Mouse (Mus musculus): ENCODE measurements at regions not wholly inside any gene's neighbourhood (a gene's known extent, or its start where the extent isn't known, plus 50 kb on each side); places are given as distances from the start of the nearest gene placed in this dataset.
A peak's percentile ranks its signal among the peaks of the same experiment; 100 is the strongest.

GRCm38 (mm10) chr13:99100430-99101409, 83.9 kb upstream of the Zfp366 start (continued):
- TF ChIP-seq USF1 (IDR thresholded peaks at IDR 0.05; ENCODE audit: low read depth, low read length), result no peak
- no peak for TF ChIP-seq MAZ (IDR thresholded peaks at IDR 0.05; ENCODE audit: low read depth, low read length)
- 0 out of 2 replicates have a peak, but pooled peaks have one; percentile 57 for TF ChIP-seq MEF2A (IDR thresholded peaks at IDR 0.05; ENCODE audit: borderline replicate concordance, low read depth, low read length)
- no peak for TF ChIP-seq TBP (conservative IDR thresholded peaks at IDR 0.05; ENCODE audit: low read depth, low read length)
- no peak for TF ChIP-seq KAT2A (IDR thresholded peaks at IDR 0.05; ENCODE audit: insufficient replicate concordance, low read length)
- TF ChIP-seq MAX (IDR thresholded peaks at IDR 0.05; ENCODE audit: low read length), result no peak

GRCm38 (mm10) chr13:99099794-99100429, 84.7 kb upstream of the Zfp366 start:
- Histone ChIP-seq H3K79me2 (replicated peaks; ENCODE audit: control insufficient read depth, extremely low read depth, insufficient read depth, poor library complexity, severe bottlenecking) (no peaks in the 10 kb centered on the region), H3K4me2 (ENCODE audit: insufficient read depth, low read depth, poor library complexity, severe bottlenecking) (peak overlapping the region; percentile 84), H3K27me3 (replicated peaks) (no peaks in the 10 kb centered on the region), H3K27ac (ENCODE audit: insufficient read depth, low read depth) (no peak overlapping the region), H3K4me1 (ENCODE audit: control insufficient read depth in 1 of 2, insufficient read depth in 2 of 2) (peaks cover 12 to 22% of the 10 kb centered on the region in 2 experiments), H3K9ac (ENCODE audit: insufficient read depth, low read depth) (no peak overlapping the region), H3K9me3 (replicated peaks; ENCODE audit: low read length) (no peaks in the 10 kb centered on the region), H3K4me3 (replicated peaks in 1 of 3; ENCODE audit: low read depth in 2 of 3, low read length in 2 of 3, poor library complexity in 1 of 3) (peak overlapping the region in 1 of 3 experiments; percentile 23), H3K36me3 (replicated peaks in 1 of 2; ENCODE audit: control insufficient read depth in 1 of 2, insufficient read depth in 1 of 2, low read length in 1 of 2) (no peaks in the 10 kb centered on the region)
- peak; percentile 39 for DNase-seq (ENCODE audit: extremely low read depth)
- TF ChIP-seq MAX (IDR thresholded peaks at IDR 0.05; ENCODE audit: low read length) (no peak), NRF1 (IDR thresholded peaks at IDR 0.05; ENCODE audit: low read depth, low read length) (no peak), USF2 (conservative IDR thresholded peaks at IDR 0.05; ENCODE audit: low read depth, low read length) (peak; percentile 40; the same call in 1 of the 2 replicates), CHD2 (IDR thresholded peaks at IDR 0.05; ENCODE audit: low read length) (no peak), POLR2A (IDR thresholded peaks at IDR 0.05; ENCODE audit: low read depth, low read length) (no peak), EP300 (IDR thresholded peaks at IDR 0.05; ENCODE audit: low read length) (0 out of 2 replicates have a peak, but pooled peaks have one; percentile 22)
- in situ Hi-C loops (cut with MboI; ENCODE audit: low pct_ligation_motif_present, low pct_unique_long_range_greater_than_20kb, low sequenced_read_pairs), result loop anchor here (10.0 kb wide), 1 partner anchor 225 kb away; no protein-coding TSS in a partner anchor
- dilution Hi-C loops (cut with MboI; ENCODE audit: extremely low pct_ligation_motif_present, extremely low pct_unique_long_range_greater_than_20kb, low sequenced_read_pairs), result no loop called here

GRCm38 (mm10) chr13:99099226-99099625, 85.4 kb upstream of the Zfp366 start:
- H3K4me3 ChIP-seq (replicated peaks in 1 of 3; ENCODE audit: low read depth in 2 of 3, low read length in 2 of 3, poor library complexity in 1 of 3), result no peak overlapping the region
- peak; percentile 16 for DNase-seq (ENCODE audit: extremely low read depth)
- H3K27me3 ChIP-seq (replicated peaks), result no peaks in the 10 kb centered on the region
- no peak overlapping the region for H3K4me2 ChIP-seq (ENCODE audit: insufficient read depth, low read depth, poor library complexity, severe bottlenecking)
- no peaks in the 10 kb centered on the region for H3K36me3 ChIP-seq (replicated peaks in 1 of 2; ENCODE audit: control insufficient read depth in 1 of 2, insufficient read depth in 1 of 2, low read length in 1 of 2)
- H3K79me2 ChIP-seq (replicated peaks; ENCODE audit: control insufficient read depth, extremely low read depth, insufficient read depth, poor library complexity, severe bottlenecking), result no peaks in the 10 kb centered on the region
- dilution Hi-C loops (cut with MboI; ENCODE audit: extremely low pct_ligation_motif_present, extremely low pct_unique_long_range_greater_than_20kb, low sequenced_read_pairs), result no loop called here
- in situ Hi-C loops (cut with MboI; ENCODE audit: low pct_ligation_motif_present, low pct_unique_long_range_greater_than_20kb, low sequenced_read_pairs), result loop anchor here (10.0 kb wide), 1 partner anchor 224 kb away; no protein-coding TSS in a partner anchor
- no peak for TF ChIP-seq JUND (conservative IDR thresholded peaks at IDR 0.05; ENCODE audit: low read depth, low read length)
- TF ChIP-seq BHLHE40 (IDR thresholded peaks at IDR 0.05; ENCODE audit: low read depth, low read length), result no peak
- no peak for TF ChIP-seq MAFK (IDR thresholded peaks at IDR 0.05; ENCODE audit: insufficient replicate concordance, low read length)
- TF ChIP-seq MXI1 (IDR thresholded peaks at IDR 0.05; ENCODE audit: low read depth, low read length), result no peak
- TF ChIP-seq MYC (IDR thresholded peaks at IDR 0.05; ENCODE audit: low read depth, low read length), result no peak
- no peak for TF ChIP-seq UBTF (IDR thresholded peaks at IDR 0.05; ENCODE audit: low read depth, low read length)
- no peak for TF ChIP-seq POLR2AphosphoS2 (IDR thresholded peaks at IDR 0.05; ENCODE audit: low read depth, low read length)
- TF ChIP-seq IRF4 (IDR thresholded peaks at IDR 0.05; ENCODE audit: low read depth, low read length), result no peak
- TF ChIP-seq RAD21 (IDR thresholded peaks at IDR 0.05; ENCODE audit: low read depth, low read length), result no peak
- no peak for TF ChIP-seq TCF12 (IDR thresholded peaks at IDR 0.05; ENCODE audit: low read depth, low read length)
- H3K9ac ChIP-seq (ENCODE audit: insufficient read depth, low read depth), result no peak overlapping the region
- H3K27ac ChIP-seq (ENCODE audit: insufficient read depth, low read depth), result no peak overlapping the region
- H3K9me3 ChIP-seq (replicated peaks; ENCODE audit: low read length), result no peaks in the 10 kb centered on the region
- peaks cover 12 to 22% of the 10 kb centered on the region in 2 experiments for H3K4me1 ChIP-seq (ENCODE audit: control insufficient read depth in 1 of 2, insufficient read depth in 2 of 2)
